Mouse (Mus musculus) MEL (cell line): Measurements from ENCODE around the gene Kctd17. TPM values are rescaled to one million over a fixed set of nuclear protein-coding genes. Genes with fewer than 3 reads are reported as not detected.
A peak's percentile ranks its signal among the peaks of the same experiment; 100 is the strongest.

ENCODE experiments used
- DNase-seq: peaks from one replicate; pipeline ENCODE4 v3.0.0; 2011; ENCODE audit warnings: low read depth, low spot score
- H3K27ac ChIP-seq: 2 replicates; pipeline ENCODE4 v1.5.1; 2012; ENCODE audit warnings: low read depth, mild to moderate bottlenecking, control low read depth, low read length, moderate library complexity; ENCODE audit not compliant: control insufficient read depth
- H3K27me3 ChIP-seq, 2 experiments: fragments of 150-350 bp in 1 of 2; sonication (generic) in 1 of 2; 2 replicates each; pipeline ENCODE4 v1.6.1; 2012; ENCODE audit warnings: low read length in 2 of 2, mild to moderate bottlenecking in 2 of 2, improper control_type of control experiment in 1 of 2, moderate library complexity in 1 of 2; ENCODE audit not compliant: insufficient read depth in 2 of 2, control insufficient read depth in 1 of 2
- H3K36me3 ChIP-seq, 2 experiments: 2 replicates each; pipeline ENCODE4 v1.6.1; 2012 to 2014; ENCODE audit warnings: low read length in 2 of 2, improper control_type of control experiment in 1 of 2, inconsistent platforms in 1 of 2, mild to moderate bottlenecking in 1 of 2; ENCODE audit not compliant: insufficient read depth in 2 of 2, control insufficient read depth in 1 of 2
- H3K4me1 ChIP-seq, 2 experiments: fragments of 150-350 bp in 1 of 2; sonication (generic) in 1 of 2; 2 replicates each; pipeline ENCODE4 v1.6.1; 2012; ENCODE audit warnings: low read length in 2 of 2, improper control_type of control experiment in 1 of 2, mild to moderate bottlenecking in 1 of 2; ENCODE audit not compliant: insufficient read depth in 2 of 2, control insufficient read depth in 1 of 2
- H3K4me3 ChIP-seq, 2 experiments: fragments of 150-350 bp in 1 of 2; sonication (generic) in 1 of 2; 2 replicates each; pipeline ENCODE4 v1.5.1; 2012; ENCODE audit warnings: low read depth in 2 of 2, low read length in 2 of 2, mild to moderate bottlenecking in 2 of 2, moderate library complexity in 2 of 2, control low read depth in 1 of 2, improper control_type of control experiment in 1 of 2; ENCODE audit not compliant: control insufficient read depth in 1 of 2, insufficient read depth in 1 of 2
- H3K79me2 ChIP-seq: 2 replicates; pipeline ENCODE4 v1.6.1; 2012; ENCODE audit warnings: mild to moderate bottlenecking, low read length, moderate library complexity; ENCODE audit not compliant: control insufficient read depth, poor library complexity, insufficient read depth
- H3K9ac ChIP-seq: 2 replicates; pipeline ENCODE4 v1.6.1; 2012; ENCODE audit warnings: low read depth, mild to moderate bottlenecking, control low read depth, low read length, moderate library complexity; ENCODE audit not compliant: control insufficient read depth, poor library complexity, severe bottlenecking
- H3K9me3 ChIP-seq: fragments of 150-350 bp; sonication (generic); replicated peaks from 2 replicates; pipeline ENCODE4 v1.6.1; 2012; ENCODE audit warnings: mild to moderate bottlenecking, low read length, improper control_type of control experiment, moderate library complexity; ENCODE audit not compliant: insufficient read depth
- BHLHE40 ChIP-seq: IDR thresholded peaks from 2 replicates; pipeline ENCODE4 v1.6.1; 2012; ENCODE audit warnings: low read depth, mild to moderate bottlenecking, inconsistent platforms, low read length, improper control_type of control experiment, borderline replicate concordance
- E2F4 ChIP-seq: IDR thresholded peaks from 2 replicates; pipeline ENCODE4 v1.6.1; 2011; ENCODE audit warnings: low read depth, low read length, improper control_type of control experiment, borderline replicate concordance
- ELF1 ChIP-seq: IDR thresholded peaks from 2 replicates; pipeline ENCODE4 v1.6.1; 2014; ENCODE audit warnings: low read depth, mild to moderate bottlenecking, inconsistent platforms, low read length, improper control_type of control experiment, moderate library complexity
- EP300 ChIP-seq, 2 experiments: IDR thresholded peaks; 2 replicates each; pipeline ENCODE4 v1.6.1; 2011; ENCODE audit warnings: improper control_type of control experiment in 2 of 2, low read length in 2 of 2, low read depth in 1 of 2, mild to moderate bottlenecking in 1 of 2
- ETS1 ChIP-seq: IDR thresholded peaks from 2 replicates; pipeline ENCODE4 v1.6.1; 2012; ENCODE audit warnings: low read depth, mild to moderate bottlenecking, inconsistent platforms, low read length, improper control_type of control experiment, moderate library complexity
- GABPA ChIP-seq: IDR thresholded peaks from 2 replicates; pipeline ENCODE4 v1.6.1; 2012; ENCODE audit warnings: low read depth, mild to moderate bottlenecking, inconsistent platforms, low read length, improper control_type of control experiment, moderate library complexity
- GATA1 ChIP-seq: IDR thresholded peaks from 2 replicates; pipeline ENCODE4 v1.6.1; 2011; ENCODE audit warnings: low read depth, low read length, improper control_type of control experiment
- JUND ChIP-seq: IDR thresholded peaks from 2 replicates; pipeline ENCODE4 v1.6.1; 2011; ENCODE audit warnings: low read depth, mild to moderate bottlenecking, improper control_type of control experiment, low read length
- KAT2A ChIP-seq: conservative IDR thresholded peaks from 2 replicates; pipeline ENCODE4 v1.6.1; 2012; ENCODE audit warnings: low read depth, low read length, improper control_type of control experiment, inconsistent platforms
- MAFK ChIP-seq: IDR thresholded peaks from 2 replicates; pipeline ENCODE4 v1.6.1; 2011; ENCODE audit warnings: low read depth, mild to moderate bottlenecking, low read length, improper control_type of control experiment, borderline replicate concordance
- MEF2A ChIP-seq: IDR thresholded peaks from 2 replicates; pipeline ENCODE4 v1.6.1; 2014; ENCODE audit warnings: low read depth, mild to moderate bottlenecking, inconsistent platforms, low read length, improper control_type of control experiment; ENCODE audit not compliant: poor library complexity, insufficient replicate concordance, severe bottlenecking; ENCODE audit errors: extremely low read depth
- MXI1 ChIP-seq: IDR thresholded peaks from 2 replicates; pipeline ENCODE4 v1.6.1; 2011; ENCODE audit warnings: mild to moderate bottlenecking, low read depth, low read length, improper control_type of control experiment
- MYC ChIP-seq: IDR thresholded peaks from 2 replicates; pipeline ENCODE4 v1.6.1; 2011; ENCODE audit warnings: low read depth, mild to moderate bottlenecking, low read length, improper control_type of control experiment, moderate library complexity
- NRF1 ChIP-seq: IDR thresholded peaks from 2 replicates; pipeline ENCODE4 v1.6.1; 2014; ENCODE audit warnings: low read depth, mild to moderate bottlenecking, inconsistent platforms, low read length, improper control_type of control experiment, moderate library complexity; ENCODE audit not compliant: poor library complexity, insufficient read depth, severe bottlenecking
- POLR2A ChIP-seq, 2 experiments: IDR thresholded peaks; 2 replicates each; pipeline ENCODE4 v1.6.1; 2011 to 2012; ENCODE audit warnings: low read length in 2 of 2, mild to moderate bottlenecking in 2 of 2, control low read depth in 1 of 2, improper control_type of control experiment in 1 of 2, low read depth in 1 of 2, moderate library complexity in 1 of 2; ENCODE audit not compliant: control insufficient read depth in 1 of 2, insufficient read depth in 1 of 2, poor library complexity in 1 of 2
- POLR2AphosphoS2 ChIP-seq: IDR thresholded peaks from 2 replicates; pipeline ENCODE4 v1.6.1; 2011; ENCODE audit warnings: low read length, improper control_type of control experiment
- POLR2AphosphoS5 ChIP-seq: IDR thresholded peaks from 2 replicates; pipeline ENCODE4 v1.6.1; 2012; ENCODE audit warnings: low read depth, borderline replicate concordance, mild to moderate bottlenecking, inconsistent platforms, low read length, moderate library complexity, mixed read lengths
- RAD21 ChIP-seq: IDR thresholded peaks from 2 replicates; pipeline ENCODE4 v1.6.1; 2011; ENCODE audit warnings: mild to moderate bottlenecking, low read depth, low read length, improper control_type of control experiment
- RCOR1 ChIP-seq: IDR thresholded peaks from 2 replicates; pipeline ENCODE4 v1.6.1; 2012; ENCODE audit warnings: low read depth, mild to moderate bottlenecking, inconsistent platforms, low read length, improper control_type of control experiment
- SIN3A ChIP-seq: IDR thresholded peaks from 2 replicates; pipeline ENCODE4 v1.6.1; 2012; ENCODE audit warnings: low read length, improper control_type of control experiment, inconsistent platforms
- SMC3 ChIP-seq: IDR thresholded peaks from 2 replicates; pipeline ENCODE4 v1.6.1; 2011; ENCODE audit warnings: low read depth, low read length, improper control_type of control experiment
- TCF12 ChIP-seq: IDR thresholded peaks from 2 replicates; pipeline ENCODE4 v1.6.1; 2014; ENCODE audit warnings: low read depth, mild to moderate bottlenecking, inconsistent platforms, low read length, improper control_type of control experiment, moderate library complexity
- UBTF ChIP-seq: IDR thresholded peaks from 2 replicates; pipeline ENCODE4 v1.6.1; 2012; ENCODE audit warnings: low read depth, mild to moderate bottlenecking, inconsistent platforms, low read length, improper control_type of control experiment, moderate library complexity, borderline replicate concordance; ENCODE audit not compliant: insufficient read depth
- USF1 ChIP-seq: IDR thresholded peaks from 2 replicates; pipeline ENCODE4 v1.6.1; 2014; ENCODE audit warnings: low read depth, mild to moderate bottlenecking, inconsistent platforms, low read length, improper control_type of control experiment, moderate library complexity
- USF2 ChIP-seq, 2 experiments: IDR thresholded peaks; 2 replicates each; pipeline ENCODE4 v1.6.1; 2011 to 2012; ENCODE audit warnings: improper control_type of control experiment in 2 of 2, low read length in 2 of 2, borderline replicate concordance in 1 of 2, inconsistent platforms in 1 of 2, low read depth in 1 of 2, mild to moderate bottlenecking in 1 of 2; ENCODE audit not compliant: insufficient read depth in 1 of 2
- ZC3H11A ChIP-seq: IDR thresholded peaks from 2 replicates; pipeline ENCODE4 v1.6.1; 2012; ENCODE audit warnings: low read depth, mild to moderate bottlenecking, inconsistent platforms, low read length, improper control_type of control experiment
- ZKSCAN1 ChIP-seq: IDR thresholded peaks from 2 replicates; pipeline ENCODE4 v1.6.1; 2012; ENCODE audit warnings: low read depth, mild to moderate bottlenecking, inconsistent platforms, low read length, improper control_type of control experiment, moderate library complexity
- ZMIZ1 ChIP-seq: IDR thresholded peaks from 2 replicates; pipeline ENCODE4 v1.6.1; 2012; ENCODE audit warnings: low read depth, mild to moderate bottlenecking, inconsistent platforms, low read length, improper control_type of control experiment, moderate library complexity
- polyA plus RNA-seq, 2 experiments: library from polyadenylated mRNA; stranded (reverse) in 1 of 2; unstranded in 1 of 2; fragments of >175 nt in 1 of 2; fragments of >200 nt in 1 of 2; gene quantifications; 2 replicates each; pipeline versions ENCODE4 v1.2.1 to v1.2.4; 2012; ENCODE audit warnings: low replicate concordance in 2 of 2, low read depth in 1 of 2; ENCODE audit not compliant: insufficient read length in 2 of 2, insufficient read depth in 1 of 2, missing spikeins in 1 of 2
- total RNA-seq: library from RNA; depleted of rRNA; stranded (reverse); fragments of 300-350 nt; gene quantifications from 2 replicates; pipeline ENCODE4 v1.2.3, GENCODE M21; 2012

Kctd17 gene
- total and polyA plus RNA-seq, 3 experiments: not detected

- Histone ChIP-seq H3K27ac (no peak overlapping the region), H3K36me3 (peaks cover 0 to 26% of the 10 kb centered on the region in 2 experiments; a peak in 2 of 4 replicates), H3K27me3 (no peaks in the 10 kb centered on the region), H3K79me2 (peaks cover 8% of the 10 kb centered on the region; the same call in 1 of the 2 replicates), H3K4me3 (no peak overlapping the region), H3K9ac (no peak overlapping the region), H3K4me1 (peaks cover 23 to 43% of the 10 kb centered on the region in 2 experiments), H3K9me3 (no peaks in the 10 kb centered on the region)
- no peak for DNase-seq
- no peak for TF ChIP-seq NRF1
- no peak for TF ChIP-seq EP300 (IDR thresholded peaks at IDR 0.05; ENCODE audit: low read depth in 1 of 2, low read length in 2 of 2)
- no peak for TF ChIP-seq JUND
- no peak for TF ChIP-seq SMC3
- no peak for TF ChIP-seq USF1
- no peak for TF ChIP-seq POLR2A (IDR thresholded peaks at IDR 0.05; ENCODE audit: control insufficient read depth in 1 of 2, insufficient read depth in 1 of 2, low read depth in 1 of 2, low read length in 2 of 2, poor library complexity in 1 of 2)
- no peak for TF ChIP-seq POLR2AphosphoS5
- no peak for TF ChIP-seq ZC3H11A
- no peak for TF ChIP-seq TCF12
- no peak for TF ChIP-seq BHLHE40
- no peak for TF ChIP-seq ETS1
- no peak for TF ChIP-seq KAT2A
- TF ChIP-seq MAFK: no peak
- TF ChIP-seq ZMIZ1: no peak
- no peak for TF ChIP-seq MYC
- TF ChIP-seq SIN3A: no peak
- TF ChIP-seq MEF2A: no peak
- TF ChIP-seq RCOR1: no peak
- no peak for TF ChIP-seq E2F4
- TF ChIP-seq ELF1: no peak
Observed at GRCm38 (mm10) chr15:78409570-78410052, 18.8 kb upstream of the Kctd17 start.

- H3K79me2 ChIP-seq: no peaks in the 10 kb centered on the region
- no peaks in the 10 kb centered on the region for H3K27me3 ChIP-seq
- H3K9me3 ChIP-seq: no peaks in the 10 kb centered on the region
- H3K36me3 ChIP-seq: peaks cover 0 to 16% of the 10 kb centered on the region in 2 experiments; a peak in 2 of 4 replicates
- peak overlapping the region; percentile 91 for H3K27ac ChIP-seq
- peak overlapping the region; percentile 49 for H3K9ac ChIP-seq
- H3K4me3 ChIP-seq: no peak overlapping the region
- DNase-seq: peak; percentile 89
- peaks cover 13 to 26% of the 10 kb centered on the region in 2 experiments for H3K4me1 ChIP-seq
- TF ChIP-seq ETS1: peak; percentile 90
- peak; percentile 87 for TF ChIP-seq RCOR1
- TF ChIP-seq ZC3H11A: no peak
- peak; percentile 93 for TF ChIP-seq MYC
- no peak for TF ChIP-seq UBTF
- TF ChIP-seq USF2 (IDR thresholded peaks at IDR 0.05; ENCODE audit: borderline replicate concordance in 1 of 2, insufficient read depth in 1 of 2, low read depth in 1 of 2, low read length in 2 of 2): no peak
- peak; percentile 74; the same call in 1 of the 2 replicates for TF ChIP-seq MAFK
- TF ChIP-seq GATA1: peak; percentile 93
- no peak; the same call in 1 of the 2 replicates for TF ChIP-seq KAT2A
- TF ChIP-seq GABPA: no peak
- TF ChIP-seq ZKSCAN1: no peak
- peak; percentile 93 to 94 for TF ChIP-seq EP300 (IDR thresholded peaks at IDR 0.05; ENCODE audit: low read depth in 1 of 2, low read length in 2 of 2)
- no peak for TF ChIP-seq ZMIZ1
- peak; percentile 79 for TF ChIP-seq BHLHE40
- TF ChIP-seq POLR2AphosphoS2: peak; percentile 32; the same call in 1 of the 2 replicates
- no peak for TF ChIP-seq POLR2AphosphoS5
- peak; percentile 93 for TF ChIP-seq MXI1
- no peak for TF ChIP-seq RAD21
Observed at GRCm38 (mm10) chr15:78413083-78413718, 15.2 kb upstream of the Kctd17 start.
